Mouse (Mus musculus): Measurements from ENCODE around the gene Pitpnm1.

Pitpnm1 gene

DNA sequence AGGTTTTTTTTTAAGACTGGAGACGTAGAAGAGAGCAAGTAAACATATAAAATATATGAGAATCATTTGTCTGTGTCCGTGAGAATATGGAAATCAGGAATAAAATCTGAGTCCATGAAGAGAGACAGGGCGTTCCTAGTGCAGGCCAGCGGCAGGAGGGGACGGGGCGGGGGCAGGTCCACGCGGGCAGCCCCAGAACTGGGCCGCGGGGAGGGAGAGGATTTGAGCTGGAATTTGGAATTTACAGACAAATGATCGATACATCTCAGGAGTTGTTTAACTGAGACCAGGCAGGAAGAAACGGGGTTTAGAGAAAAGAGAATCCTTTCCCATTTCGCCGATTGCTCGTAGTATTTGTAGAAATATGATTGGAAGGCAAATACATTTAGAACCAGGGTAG, 29.5 kb upstream of the Pitpnm1 start:
- no peak for DNase-seq

DNA sequence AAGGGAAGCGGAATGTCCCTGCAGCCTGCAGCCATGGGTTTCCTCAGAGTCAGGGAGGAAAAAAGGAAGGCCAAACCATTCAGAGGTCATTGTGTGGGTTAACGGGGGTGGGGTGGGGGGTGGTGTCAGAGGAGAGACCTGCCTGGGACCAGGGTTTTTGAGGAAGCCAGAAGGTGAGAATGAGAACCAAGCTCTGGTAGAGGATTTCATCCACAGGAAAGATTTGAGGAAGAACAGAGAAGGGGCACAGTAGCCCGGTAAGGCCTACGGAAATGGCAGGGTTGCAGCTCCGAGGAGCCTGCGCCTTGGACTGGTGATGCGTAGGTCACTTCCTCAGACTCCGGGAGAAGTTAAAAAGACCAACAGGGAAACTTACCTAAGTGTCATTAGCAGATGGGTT, 29.0 kb upstream of the Pitpnm1 start:
- no peak for DNase-seq

DNA sequence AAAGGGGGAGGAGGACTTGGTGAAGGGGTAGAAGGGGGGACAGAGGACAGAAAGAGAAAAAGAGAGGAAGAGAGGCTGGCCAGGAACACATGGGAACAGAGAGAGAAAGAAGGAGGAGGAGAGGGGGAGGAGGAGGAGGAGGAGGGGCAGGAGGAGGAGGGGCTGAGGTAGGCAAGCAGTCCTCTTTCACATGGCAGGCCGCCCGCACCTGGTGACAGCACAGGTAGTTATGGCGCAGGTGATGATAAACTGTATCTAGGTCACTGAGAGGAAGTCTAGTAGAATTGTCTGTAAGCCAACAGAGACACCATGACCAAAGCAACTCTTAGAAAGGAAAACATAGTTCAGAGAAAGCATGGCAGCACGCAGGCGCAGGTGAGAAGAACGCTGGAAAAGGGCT, 28.4 kb upstream of the Pitpnm1 start:
- no peak for DNase-seq

DNA sequence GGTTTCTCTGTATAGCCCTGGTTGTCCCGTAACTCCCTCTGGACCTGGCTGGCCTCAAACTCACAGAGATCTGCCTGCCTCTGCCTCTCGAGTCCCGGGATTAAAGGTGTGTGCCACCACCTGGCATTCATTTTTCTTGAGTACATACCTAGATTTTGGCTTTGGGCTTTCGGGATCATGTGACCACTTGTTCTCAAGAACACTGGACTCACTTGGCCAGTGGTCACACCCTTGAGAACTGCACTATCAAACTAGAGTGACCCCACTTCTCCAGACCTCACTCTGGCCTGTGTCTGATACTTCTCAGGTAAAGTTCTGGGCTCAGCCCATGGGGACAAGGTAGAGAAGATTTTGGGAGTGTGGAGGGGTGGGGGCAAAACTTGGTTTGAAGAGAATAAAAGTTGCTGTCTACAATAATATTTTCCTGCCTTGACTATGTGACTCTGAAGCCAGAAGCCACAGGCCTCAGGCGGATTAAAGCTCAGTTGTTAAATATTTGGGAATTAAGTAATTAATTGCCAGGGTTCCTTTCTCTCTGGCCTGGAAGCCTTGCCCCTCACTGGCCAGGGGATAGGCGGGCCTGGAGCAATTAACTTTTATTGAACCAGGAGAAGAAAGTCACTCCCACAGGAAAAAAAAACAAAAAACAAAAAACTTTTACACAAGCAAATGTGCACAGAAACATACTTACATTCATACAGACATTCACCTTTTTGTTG, 26.9 kb upstream of the Pitpnm1 start:
- no peak for DNase-seq

DNA sequence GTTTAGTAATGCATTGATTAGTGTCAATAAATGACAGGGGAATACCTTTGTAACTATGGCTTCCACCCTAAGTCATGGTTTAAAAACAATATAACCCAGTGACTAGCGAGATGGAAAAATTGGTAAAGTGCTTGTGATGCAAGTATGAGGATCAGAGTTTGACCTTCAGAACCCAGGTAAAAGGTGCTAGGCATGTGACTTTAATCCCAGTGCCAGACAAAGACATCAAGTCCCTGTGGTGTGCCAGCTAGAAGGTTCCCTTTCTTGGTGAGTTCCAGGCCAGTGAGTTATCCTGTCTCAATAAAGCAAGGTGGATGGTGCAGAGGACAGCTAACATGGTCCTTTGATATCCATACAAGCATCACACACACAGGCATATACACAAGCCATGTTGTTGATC, 24.3 kb upstream of the Pitpnm1 start:
- DNase-seq: no peak

DNA sequence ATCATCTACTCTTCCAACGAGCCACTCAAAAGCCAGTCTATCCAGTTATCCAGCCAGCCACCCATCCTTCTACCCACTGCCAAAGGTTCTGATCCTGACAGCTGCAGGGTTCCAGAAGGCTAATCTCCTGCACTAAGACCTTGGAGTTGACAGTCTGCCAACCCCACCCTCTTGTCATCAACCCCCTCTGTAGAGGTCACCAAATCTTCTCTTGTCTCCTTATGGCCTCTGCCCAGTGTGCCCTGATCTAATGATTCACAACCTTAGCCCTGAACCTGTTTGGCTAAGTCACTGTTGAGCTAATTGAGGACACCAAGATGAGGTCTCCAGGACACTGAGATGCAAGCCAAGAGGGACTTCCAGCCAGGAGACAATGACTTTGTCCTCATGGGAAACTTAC, 20.2 kb upstream of the Pitpnm1 start:
- DNase-seq: no peak

DNA sequence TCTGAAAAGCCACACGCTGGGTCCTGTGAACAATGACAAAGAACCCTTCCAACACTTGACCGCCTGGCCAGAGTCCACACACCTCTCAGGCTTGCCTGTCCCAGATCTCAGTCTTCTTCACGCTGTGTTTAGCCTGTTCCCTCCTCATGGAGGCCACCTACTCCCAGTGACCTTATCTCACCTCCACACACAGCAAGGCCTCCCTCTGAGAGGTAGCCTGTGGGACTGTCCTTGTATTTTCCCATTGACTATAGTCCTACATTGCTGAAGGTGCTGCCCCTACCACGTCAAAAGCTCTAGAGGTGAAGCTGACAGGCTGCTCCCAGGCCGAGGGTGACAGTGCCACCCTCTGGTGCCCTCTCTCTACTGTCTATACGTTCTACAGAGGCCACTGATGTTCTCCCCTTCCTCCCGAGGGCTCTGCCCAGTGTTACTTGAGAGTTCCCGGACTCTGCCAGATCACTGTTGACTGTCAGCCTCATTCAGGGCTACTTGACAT, 19.2 kb upstream of the Pitpnm1 start:
- DNase-seq: no peak

DNA sequence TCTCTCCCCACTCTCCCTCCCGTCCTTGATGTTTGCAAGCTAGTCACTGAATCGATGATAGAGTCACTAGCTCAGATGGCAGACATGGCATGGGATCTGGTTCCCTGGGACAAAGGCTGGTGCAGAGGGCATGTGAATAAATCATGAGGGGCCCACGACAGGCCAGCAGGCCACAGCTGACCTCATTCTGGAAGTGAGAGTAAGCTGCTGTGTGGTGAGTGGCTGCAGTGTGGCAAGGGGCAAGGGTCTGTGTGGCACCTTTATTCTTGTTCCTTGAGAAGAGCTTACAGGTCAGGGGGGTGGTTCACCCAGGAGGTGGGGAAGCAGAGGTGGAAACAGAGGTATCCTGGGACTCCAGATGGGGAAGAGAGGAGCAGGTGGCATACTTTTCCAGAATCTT, 18.4 kb upstream of the Pitpnm1 start, which contains the start of gene Cabp2:
TSS of gene Cabp2 (plus strand) at position 185 of the 400 bp plus-strand sequence.
- no peak for DNase-seq

DNA sequence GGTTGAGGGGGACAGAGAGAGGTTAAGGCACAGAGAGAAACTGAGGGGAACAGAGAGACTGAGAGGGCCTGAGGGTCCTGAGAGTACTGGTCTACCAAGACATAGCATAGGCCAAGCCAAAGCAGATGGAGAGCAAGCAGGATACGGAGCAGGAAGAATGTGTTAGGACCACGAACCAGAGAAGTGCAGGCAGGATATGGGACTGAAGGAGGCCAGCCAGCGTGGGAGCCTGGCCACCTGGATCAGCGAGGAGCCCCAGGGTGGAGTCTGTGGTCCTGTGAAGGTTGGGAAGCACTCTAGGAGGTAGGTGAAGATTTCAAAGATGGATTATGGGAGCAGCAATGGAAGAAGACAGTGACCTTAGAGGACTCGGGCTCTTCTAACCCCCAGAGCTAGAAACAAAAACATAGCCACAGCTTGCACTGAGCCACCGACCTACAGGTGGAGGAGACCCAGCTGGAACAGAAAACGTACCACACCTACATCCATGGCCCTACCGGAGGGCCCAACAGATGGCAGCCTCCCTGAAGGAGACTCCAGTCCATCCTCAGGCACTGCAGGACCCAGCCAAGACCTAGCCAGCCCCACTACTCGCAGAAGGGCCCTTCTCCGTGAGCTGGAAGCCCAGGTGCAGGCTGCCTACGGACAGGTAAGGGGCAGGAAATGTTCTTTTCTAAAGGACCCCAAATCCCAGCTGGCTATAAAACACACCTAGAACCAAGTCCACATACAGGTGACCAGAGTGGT, 17.4 kb upstream of the Pitpnm1 start:
- no peak for DNase-seq

DNA sequence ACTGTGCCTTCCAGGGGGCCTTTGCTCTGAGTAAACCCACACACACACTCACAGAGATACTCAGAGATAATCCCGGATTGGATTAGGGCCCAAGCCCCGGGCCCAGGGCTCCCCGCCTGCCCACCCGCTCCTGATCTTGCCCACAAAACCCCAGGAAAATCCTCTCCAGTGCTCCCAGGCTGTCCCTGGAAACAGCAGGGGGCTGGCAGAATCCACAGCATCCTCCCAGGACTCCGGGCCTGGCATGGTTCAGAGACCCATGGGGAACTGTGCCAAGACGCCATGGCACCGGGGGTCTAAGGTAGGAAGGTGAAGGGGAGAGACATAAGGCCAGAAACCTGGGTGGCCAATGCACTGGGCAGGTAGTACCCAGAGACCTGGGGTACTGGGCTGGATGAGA, 16.5 kb upstream of the Pitpnm1 start:
- no peak for DNase-seq

DNA sequence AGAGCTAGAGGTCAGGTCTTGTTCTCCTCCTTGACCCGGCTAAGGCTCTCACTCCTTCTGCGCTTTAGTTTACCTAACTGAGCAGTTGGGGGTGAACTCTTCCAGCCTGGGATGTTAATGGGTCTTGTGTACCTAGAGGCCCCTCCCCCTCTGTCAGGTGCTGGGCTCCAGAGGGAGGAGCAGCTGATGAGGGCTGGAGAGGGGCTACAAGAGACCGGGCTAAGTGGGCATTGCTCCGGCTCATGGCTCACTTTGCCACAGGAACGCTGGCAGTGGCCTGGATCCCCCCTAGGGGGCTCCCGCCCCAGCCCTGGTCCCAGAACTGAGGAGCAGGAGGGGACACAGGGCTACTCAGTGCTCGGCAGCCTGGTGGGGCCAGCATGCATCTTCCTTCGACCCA, 16.0 kb upstream of the Pitpnm1 start:
- no peak for DNase-seq

DNA sequence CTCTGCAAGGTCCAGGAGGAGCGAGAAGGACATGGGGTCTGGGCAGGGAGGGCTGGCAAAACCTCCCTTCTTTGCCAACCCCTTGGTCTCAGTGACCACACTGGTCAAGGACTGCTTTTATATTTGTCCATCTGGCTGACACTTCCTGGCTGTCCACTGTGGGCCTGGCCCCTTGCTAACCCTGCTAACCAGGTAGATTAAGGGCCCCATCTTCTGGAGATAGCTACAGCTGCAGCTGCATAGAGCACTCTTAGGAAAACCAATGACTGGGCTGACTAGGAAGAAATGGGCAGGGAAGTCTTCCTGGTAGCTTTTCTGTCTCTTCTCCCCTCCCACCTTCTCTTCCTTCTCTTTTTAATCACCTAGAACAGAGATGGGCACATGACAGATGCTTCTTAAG, 14.8 kb upstream of the Pitpnm1 start:
- DNase-seq: no peak

DNA sequence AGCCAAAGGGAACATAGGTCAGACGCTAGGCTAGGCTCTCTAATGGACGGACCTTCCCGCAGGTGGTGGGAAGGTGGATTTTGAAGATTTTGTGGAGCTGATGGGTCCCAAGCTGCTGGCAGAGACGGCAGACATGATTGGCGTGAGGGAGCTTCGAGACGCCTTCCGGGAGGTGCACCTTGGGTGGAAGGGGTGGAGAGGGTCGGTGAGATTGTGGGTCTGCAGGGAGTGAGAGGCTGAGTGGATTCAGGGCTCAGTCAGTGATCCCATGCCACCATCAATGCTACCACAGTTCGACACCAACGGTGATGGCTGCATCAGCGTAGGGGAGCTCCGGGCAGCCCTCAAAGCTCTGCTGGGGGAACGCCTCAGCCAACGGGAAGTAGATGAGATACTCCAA, 13.6 kb upstream of the Pitpnm1 start:
- no peak for DNase-seq

DNA sequence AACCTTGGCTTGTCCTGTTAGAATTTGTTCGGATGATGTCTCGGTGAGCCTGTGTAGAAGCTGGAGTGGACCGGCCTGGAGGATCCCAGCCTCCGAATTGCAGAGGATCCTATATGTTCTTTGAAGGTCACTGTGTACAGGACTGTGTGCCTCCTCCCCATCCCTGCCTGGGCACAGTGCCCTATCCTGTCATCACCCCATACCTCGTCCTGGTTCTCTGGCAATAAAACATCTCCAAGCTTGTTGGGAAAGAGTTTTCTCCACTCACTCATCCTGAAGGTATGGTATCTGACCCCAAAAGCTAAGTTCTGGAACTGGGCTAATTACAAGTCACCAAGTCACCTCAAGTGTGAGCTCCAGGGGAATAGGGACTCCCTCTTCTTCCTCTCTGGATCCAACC, 12.7 kb upstream of the Pitpnm1 start:
- no peak for DNase-seq

DNA sequence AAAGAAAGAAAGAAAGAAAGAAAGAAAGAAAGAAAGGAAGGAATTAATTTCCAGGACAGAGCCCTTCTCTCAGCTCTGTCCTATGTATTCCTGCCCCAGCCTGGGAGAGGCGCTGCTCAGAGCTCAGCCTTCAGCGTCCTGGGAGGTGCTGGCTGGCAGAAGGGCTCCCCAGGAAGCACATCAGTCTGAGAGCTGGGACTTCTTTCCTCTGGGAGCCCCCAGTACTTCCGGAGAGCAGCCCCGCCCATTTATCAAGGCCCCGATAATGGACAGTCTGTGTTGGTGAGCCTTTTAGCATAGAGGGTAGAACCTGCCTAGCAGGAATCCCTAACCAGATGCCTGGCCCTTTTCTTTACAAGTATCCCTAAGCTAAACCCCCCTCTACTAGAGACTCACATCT, 11.7 kb upstream of the Pitpnm1 start:
- DNase-seq: no peak

DNA sequence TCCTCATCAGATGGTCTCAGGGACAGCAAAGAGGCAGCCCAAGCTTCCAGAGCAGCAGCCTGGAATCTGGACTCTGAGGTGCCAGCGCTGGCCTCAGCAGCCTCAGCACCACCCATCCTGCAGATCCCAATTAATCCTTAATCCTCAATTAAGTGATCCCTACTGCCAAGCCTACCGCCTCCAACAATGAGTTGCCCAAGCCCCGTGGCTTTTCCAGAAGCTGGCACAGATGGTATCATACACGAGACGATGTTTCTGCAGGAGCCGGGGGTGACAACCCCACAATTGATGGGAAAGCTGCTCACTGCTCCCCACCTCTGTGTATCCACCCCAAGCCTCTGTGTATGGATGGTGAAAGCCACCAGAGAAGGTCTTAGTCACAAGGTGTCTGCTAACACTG, 10.7 kb upstream of the Pitpnm1 start:
- DNase-seq: no peak

DNA sequence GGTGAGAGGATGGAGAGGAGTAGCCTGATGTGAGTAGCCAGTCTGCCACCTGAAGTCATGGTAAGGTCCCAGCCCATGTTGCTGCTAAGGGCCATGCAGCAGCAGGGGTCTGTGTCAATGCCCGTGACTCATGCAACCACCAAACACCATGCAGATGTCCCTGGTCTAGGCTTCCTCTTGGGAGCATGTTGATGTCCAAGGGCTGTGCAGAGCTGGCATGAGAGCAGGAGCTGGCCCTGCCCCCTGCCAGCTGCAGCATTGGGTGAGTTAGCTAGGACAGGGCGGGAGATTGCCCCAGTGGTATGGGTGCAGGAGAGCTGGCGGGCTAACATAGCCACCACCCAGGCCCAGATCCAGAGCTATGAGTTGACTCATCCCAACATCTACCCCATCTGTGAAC, 9.4 kb upstream of the Pitpnm1 start:
- no peak for DNase-seq

DNA sequence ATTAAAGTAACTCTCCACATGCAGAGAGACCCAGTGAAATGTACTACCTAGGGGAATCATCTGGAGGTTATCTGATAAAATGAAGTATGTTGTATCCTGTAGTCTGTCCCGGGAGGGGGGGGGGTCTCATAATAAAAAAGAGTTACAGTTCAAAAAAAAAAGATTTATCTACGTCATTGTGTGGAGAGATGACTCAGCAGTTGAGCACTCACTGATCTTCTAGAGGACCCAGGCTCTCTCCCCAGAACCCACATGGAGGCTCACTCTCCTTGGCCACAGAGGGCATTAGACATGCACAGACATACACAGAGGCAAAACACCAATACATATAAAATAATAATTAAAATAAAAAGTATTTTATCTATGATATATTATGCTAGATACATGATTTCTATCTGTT, 8.4 kb upstream of the Pitpnm1 start:
- no peak for DNase-seq

DNA sequence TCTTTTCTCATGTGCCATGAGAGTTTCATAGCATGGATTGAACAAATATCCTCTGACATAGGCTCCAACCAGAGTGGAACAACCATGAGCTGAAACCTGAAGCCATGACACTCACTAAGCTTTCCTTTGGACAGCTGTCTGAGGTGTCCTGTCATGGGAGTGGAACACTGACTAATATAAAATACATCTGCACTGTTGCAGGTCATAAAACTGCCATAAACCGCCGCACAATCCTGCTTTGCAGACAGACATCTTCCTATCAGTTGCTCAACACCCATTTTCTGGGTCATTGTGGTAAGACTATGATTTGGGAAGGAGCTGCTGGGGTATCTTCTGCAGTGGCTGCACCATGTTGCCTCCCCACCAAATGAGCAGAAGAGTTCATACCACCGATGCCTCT, 7.0 kb upstream of the Pitpnm1 start:
- DNase-seq: no peak

DNA sequence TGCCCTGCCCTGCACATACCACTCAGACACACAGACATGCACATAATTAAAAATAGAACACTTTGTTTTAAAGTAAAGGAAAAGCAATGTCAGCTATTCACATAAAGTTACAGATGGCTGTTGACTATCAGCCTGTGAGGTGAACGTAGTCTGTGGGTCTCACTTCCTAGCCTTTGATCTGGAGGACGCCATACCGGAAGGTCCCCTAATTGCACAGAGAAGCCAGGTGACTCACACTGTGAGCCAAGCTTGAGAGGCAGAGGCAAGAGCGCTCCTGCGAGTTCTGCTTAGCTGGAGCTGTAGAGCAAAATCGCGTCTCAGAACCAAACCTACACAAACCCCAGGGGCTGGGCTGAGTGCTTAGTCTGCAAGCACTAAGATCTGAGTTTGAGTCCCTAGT, 6.0 kb upstream of the Pitpnm1 start:
- DNase-seq: no peak

DNA sequence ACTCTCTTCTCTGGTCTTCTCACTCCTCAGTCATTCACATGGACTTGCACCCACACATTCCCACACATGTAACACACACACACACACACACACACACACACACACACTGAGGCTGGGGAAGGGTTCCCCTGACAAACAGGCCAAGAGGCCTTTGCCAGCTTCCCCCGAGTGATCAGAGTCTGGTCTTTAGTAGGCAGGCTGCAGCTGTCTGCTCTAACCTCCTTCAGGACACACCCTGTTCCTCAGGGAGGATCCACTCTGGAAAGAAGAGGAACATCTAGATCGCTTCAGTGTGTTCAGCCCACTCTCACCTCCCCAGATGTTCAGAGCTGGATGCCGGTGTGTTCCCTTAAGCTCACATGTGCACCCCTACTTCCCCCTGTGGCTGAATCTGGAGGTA, 5.5 kb upstream of the Pitpnm1 start:
- DNase-seq: no peak

DNA sequence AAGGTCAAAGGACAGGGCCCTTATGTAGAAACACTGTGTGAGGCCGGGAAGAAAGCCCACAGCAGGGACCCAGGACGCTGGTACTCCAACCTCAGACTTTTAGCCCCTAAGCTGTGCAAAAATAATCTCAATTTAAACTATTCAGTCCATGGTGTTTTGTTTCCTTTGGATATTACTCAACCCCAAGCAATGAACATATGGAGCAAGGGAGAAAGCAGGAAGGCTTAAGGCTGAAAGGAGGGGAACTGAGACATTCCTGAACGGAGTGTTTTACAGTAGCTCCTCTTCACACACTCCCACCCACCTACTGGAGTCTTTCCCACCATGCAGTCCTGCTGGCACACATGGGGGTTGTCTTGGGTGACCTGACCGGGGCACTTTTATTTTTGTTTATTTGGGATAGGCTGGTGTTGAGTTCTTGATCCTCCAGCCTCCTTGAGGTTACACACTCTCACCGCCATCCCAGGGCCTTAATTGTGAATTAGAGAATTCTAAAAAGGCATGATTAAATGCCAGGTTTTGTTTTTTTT, 5.0 kb upstream of the Pitpnm1 start:
- DNase-seq: no peak

DNA sequence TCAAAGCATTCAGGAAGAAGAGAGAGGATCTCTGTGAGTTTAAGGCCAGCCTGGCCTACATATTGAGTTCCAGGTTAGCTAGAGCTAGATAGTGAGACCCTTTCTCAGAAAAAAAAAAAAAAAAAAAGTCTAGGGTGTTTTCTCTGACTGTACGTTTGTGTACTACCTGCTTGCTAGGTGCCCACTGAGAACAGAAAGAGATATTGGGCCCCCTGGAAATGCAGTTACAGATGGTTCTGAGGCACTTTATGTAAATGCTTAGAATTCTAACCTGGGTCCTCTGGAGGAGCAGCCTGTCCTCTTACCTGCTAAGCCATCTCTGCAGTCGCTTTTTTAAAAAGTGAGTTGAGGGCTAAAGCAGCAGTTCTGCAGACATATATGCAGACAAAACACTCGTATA, 4.0 kb upstream of the Pitpnm1 start:
- DNase-seq: no peak

Data from right cerebral cortex, postnatal 25 days (tissue).